Mouse (Mus musculus) kidney, postnatal 10 days (tissue): ENCODE results near the gene Ankrd44.
A peak's percentile ranks its signal among the peaks of the same experiment; 100 is the strongest.

ENCODE experiments used
- DNase-seq: peaks from one replicate; pipeline ENCODE4 v3.0.0; 2021; ENCODE audit warnings: mixed read lengths

Gene Ankrd44

GRCm38 (mm10) chr1:54702918-54703317, 223.3 kb downstream of the Ankrd44 start:
- DNase-seq = no peak

GRCm38 (mm10) chr1:54695396-54695795, 230.8 kb downstream of the Ankrd44 start:
- DNase-seq = no peak

- DNase-seq = no peak
Measured at GRCm38 (mm10) chr1:54691824-54692223, 234.4 kb downstream of the Ankrd44 start.

- no peak for DNase-seq
Measured at GRCm38 (mm10) chr1:54690291-54690965, 235.8 kb downstream of the Ankrd44 start.

- no peak for DNase-seq
Measured at GRCm38 (mm10) chr1:54688441-54688840, 237.7 kb downstream of the Ankrd44 start.

GRCm38 (mm10) chr1:54684316-54684715, 241.9 kb downstream of the Ankrd44 start:
- DNase-seq = no peak

- no peak for DNase-seq
Measured at GRCm38 (mm10) chr1:54679556-54679955, 246.6 kb downstream of the Ankrd44 start.

GRCm38 (mm10) chr1:54678037-54678436, 248.2 kb downstream of the Ankrd44 start:
- no peak for DNase-seq

- DNase-seq = no peak
Measured at GRCm38 (mm10) chr1:54675478-54675877, 250.7 kb downstream of the Ankrd44 start.

- no peak for DNase-seq
Measured at GRCm38 (mm10) chr1:54667991-54668390, 258.2 kb downstream of the Ankrd44 start.

- peak; percentile 57 for DNase-seq
Measured at GRCm38 (mm10) chr1:54665582-54666405, 260.4 kb downstream of the Ankrd44 start.

- no peak for DNase-seq
Measured at GRCm38 (mm10) chr1:54665095-54665494, 261.1 kb downstream of the Ankrd44 start.

- no peak for DNase-seq
Measured at GRCm38 (mm10) chr1:54660674-54661073, 265.5 kb downstream of the Ankrd44 start.

GRCm38 (mm10) chr1:54658558-54658957, 267.6 kb downstream of the Ankrd44 start:
- DNase-seq = peak; percentile 18

- DNase-seq = no peak
Measured at GRCm38 (mm10) chr1:54648237-54648636, 277.9 kb downstream of the Ankrd44 start.

- no peak for DNase-seq
Measured at GRCm38 (mm10) chr1:54647335-54647745, 278.8 kb downstream of the Ankrd44 start.

- no peak for DNase-seq
Measured at GRCm38 (mm10) chr1:54640184-54640795, 285.9 kb downstream of the Ankrd44 start.

- no peak for DNase-seq
Measured at GRCm38 (mm10) chr1:54639506-54640078, 286.6 kb downstream of the Ankrd44 start.

- DNase-seq = no peak
Measured at GRCm38 (mm10) chr1:54639076-54639475, 287.1 kb downstream of the Ankrd44 start.

- no peak for DNase-seq
Measured at GRCm38 (mm10) chr1:54637340-54637739, 288.8 kb downstream of the Ankrd44 start.

GRCm38 (mm10) chr1:54629106-54629505, 297.1 kb downstream of the Ankrd44 start:
- DNase-seq = no peak

- no peak for DNase-seq
Measured at GRCm38 (mm10) chr1:54614963-54615362, 311.2 kb downstream of the Ankrd44 start.

- DNase-seq = no peak
Measured at GRCm38 (mm10) chr1:54612344-54612743, 313.8 kb downstream of the Ankrd44 start.
